Mouse (Mus musculus): Measurements from ENCODE around the gene Vmn2r9.
"Not testable (repeated sequence)": the region's sequence is repeated elsewhere in the genome, so short reads cannot be mapped to it uniquely, and the experiment has no call there.

Vmn2r9 gene

GRCm38 (mm10) chr5:108852501-108852900 lies at the start of gene Vmn2r9:
Vmn2r9 (minus strand) TSS chr5:108852601.
- DNase-seq, result not testable (repeated sequence)

GRCm38 (mm10) chr5:108866746-108867145 lies 14.3 kb upstream of the Vmn2r9 start:
- DNase-seq, result not testable (repeated sequence)

DNA sequence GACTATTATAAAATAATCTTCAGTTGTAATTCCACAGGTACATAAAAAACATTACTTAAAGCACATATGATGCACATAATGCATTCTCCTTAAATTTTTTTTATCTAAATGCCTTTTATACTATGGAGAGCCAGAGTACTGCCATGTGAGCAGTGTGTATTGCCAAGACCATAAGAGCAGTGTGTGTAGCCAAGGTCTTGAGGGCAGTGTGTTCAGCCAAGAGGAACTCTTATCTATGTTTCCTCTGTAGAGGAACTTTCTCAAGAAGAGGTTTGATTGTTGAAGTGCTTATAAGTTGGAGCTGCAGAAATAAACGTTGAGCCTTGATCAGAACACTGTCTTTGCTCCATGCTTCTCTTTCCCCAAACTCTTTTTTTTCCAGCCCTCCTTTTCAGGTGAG lies 2.9 kb downstream of the Vmn2r9 start:
- no peak for DNase-seq

DNA sequence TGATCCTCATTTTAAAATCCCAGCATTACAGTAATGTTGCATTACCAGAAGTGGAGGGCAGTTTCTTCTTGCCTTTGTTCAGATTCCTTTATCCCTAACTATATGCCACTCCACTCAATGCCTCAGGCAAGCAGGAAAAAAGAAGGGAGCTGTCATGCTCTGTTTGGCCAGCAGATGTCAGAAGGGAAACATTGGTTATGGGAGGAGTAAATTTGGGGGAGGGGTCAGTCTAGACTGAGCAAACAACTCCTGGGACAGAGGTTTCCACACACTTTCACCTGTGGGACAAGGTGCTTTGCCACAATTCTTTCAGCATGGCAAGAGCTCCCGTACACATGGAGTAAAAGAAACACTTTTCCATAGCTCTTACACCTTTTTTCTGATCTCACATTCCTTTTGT lies 16.2 kb downstream of the Vmn2r9 start:
- DNase-seq, result no peak

GRCm38 (mm10) chr5:108823276-108823675 lies 29.1 kb downstream of the Vmn2r9 start:
- no peak for DNase-seq

DNA sequence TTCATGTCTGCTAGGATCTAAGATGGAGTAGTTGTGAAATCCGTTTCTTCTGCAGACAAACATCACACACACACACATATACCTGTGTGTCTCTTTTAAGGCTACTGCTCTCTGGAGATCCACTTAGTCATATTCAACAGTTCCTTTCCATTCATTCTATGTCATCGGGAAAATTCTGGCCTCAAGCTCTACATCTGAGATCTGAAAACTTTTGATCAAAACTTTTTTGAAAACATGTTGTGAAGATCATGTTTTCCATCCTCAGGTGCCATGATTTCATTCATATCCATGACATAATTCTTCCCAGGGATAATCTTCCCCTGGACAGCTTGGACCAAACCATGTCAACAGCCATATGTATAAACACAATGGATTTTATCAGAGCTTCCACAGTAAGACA lies 43.7 kb downstream of the Vmn2r9 start, which contains the start of gene Vmn2r8:
Gene Vmn2r8 (minus strand): TSS at position 101 of the 400 bp plus-strand sequence.
- not testable (repeated sequence) for DNase-seq

GRCm38 (mm10) chr5:108803646-108804045 lies 48.8 kb downstream of the Vmn2r9 start:
- no peak for DNase-seq

DNA sequence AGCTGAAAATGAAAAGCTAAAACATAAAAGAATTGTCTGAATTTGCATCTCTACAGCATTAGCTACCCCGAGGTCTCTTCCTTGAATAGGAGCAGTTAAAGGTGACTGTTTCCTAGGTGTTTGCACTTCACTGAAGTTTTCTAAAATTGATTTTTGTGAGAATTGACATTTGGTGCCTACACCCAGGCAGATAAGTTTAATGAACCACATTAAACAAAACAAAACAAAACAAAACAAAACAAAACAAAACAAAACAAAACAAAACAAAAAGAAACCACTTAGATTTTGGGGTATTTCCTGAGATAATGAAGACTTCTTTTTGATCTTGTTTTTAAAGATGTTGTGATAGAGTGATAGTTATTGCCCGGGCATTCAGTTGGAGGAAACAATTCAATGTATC lies 57.1 kb downstream of the Vmn2r9 start, which contains the start of gene Tmed11:
Gene Tmed11 (minus strand): TSS at position 101 of the 400 bp plus-strand sequence.
- DNase-seq, result not testable (repeated sequence)

- not testable (repeated sequence) for DNase-seq
Measured at GRCm38 (mm10) chr5:108790385-108790784, 62.0 kb downstream of the Vmn2r9 start.
